Mouse (Mus musculus): Measurements from ENCODE around the gene Stxbp2. TPM values are rescaled to one million over a fixed set of nuclear protein-coding genes. Genes with fewer than 3 reads are reported as not detected.
A peak's percentile ranks its signal among the peaks of the same experiment; 100 is the strongest.
"Not testable (repeated sequence)": the region's sequence is repeated elsewhere in the genome, so short reads cannot be mapped to it uniquely, and the experiment has no call there.

Gene Stxbp2
- 41.9 and 42.0 TPM in 2 replicates for polyA plus RNA-seq (2016; fragmentation: Nextera tagmentation; extraction: Ambion mirVana)

- Histone ChIP-seq H3K27me3 (replicated peaks; ENCODE audit: low read depth, poor library complexity, severe bottlenecking) (peaks cover 33% of the 10 kb centered on the region), H3K9me3 (no peaks in the 10 kb centered on the region), H3K27ac (replicated peaks) (peak within 1 kb of the TSS; percentile 52), H3K4me1 (peaks cover 12% of the 10 kb centered on the region), H3K36me3 (replicated peaks) (no peaks in the 10 kb centered on the region; the same call in 1 of the 2 replicates), H3K4me3 (peak within 1 kb of the TSS; percentile 66)
- 6% methylated on average over 47 of the region's 47 CpGs for WGBS
- peak; percentile 69 for DNase-seq (ENCODE audit: low spot score)
These were observed at the start of gene Stxbp2 for GRCm38 (mm10) chr8:3630647-3631477. Stxbp2 (plus strand) TSS chr8:3630955.

- H3K27ac ChIP-seq (replicated peaks); DNase-seq (ENCODE audit: low spot score); H3K36me3 ChIP-seq (replicated peaks); H3K4me1 ChIP-seq; H3K4me3 ChIP-seq; H3K9me3 ChIP-seq: not testable (repeated sequence)
- H3K27me3 ChIP-seq (replicated peaks; ENCODE audit: low read depth, poor library complexity, severe bottlenecking), result peaks cover 14% of the 10 kb centered on the region
- 78% methylated on average over 3 of the region's 3 CpGs for WGBS
These were observed 48.8 kb upstream of the Stxbp2 start for GRCm38 (mm10) chr8:3581961-3582360.

DNA sequence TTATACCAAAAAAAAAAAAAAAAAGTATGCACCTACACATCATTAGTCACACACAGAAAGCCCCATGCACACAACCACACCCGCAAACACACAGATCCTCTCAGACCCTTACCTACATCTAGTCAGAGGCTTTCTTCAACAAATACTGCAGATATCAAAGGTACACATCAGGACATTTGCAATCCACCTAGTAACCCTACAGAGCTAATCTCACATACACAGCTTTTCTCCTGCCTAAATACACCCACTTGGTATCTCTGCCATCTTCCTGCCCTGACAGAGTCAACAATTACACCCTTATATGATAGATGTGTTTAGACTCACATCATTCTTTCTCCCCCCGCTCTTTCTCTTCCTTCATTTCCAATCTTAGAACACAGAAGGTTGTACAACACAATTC lies 44.3 kb upstream of the Stxbp2 start:
- WGBS, result 91% methylated on average over 2 of the region's 2 CpGs
- Histone ChIP-seq H3K4me3 (no peak overlapping the region), H3K36me3 (replicated peaks) (no peaks in the 10 kb centered on the region), H3K27me3 (replicated peaks; ENCODE audit: low read depth, poor library complexity, severe bottlenecking) (peaks cover 35% of the 10 kb centered on the region), H3K9me3 (no peaks in the 10 kb centered on the region), H3K4me1 (peaks cover 7% of the 10 kb centered on the region), H3K27ac (replicated peaks) (no peak overlapping the region)
- no peak for DNase-seq (ENCODE audit: low spot score)

- peak within 1 kb of the TSS; percentile 77 for H3K4me3 ChIP-seq
- H3K27me3 ChIP-seq (replicated peaks; ENCODE audit: low read depth, poor library complexity, severe bottlenecking), result peaks cover 35% of the 10 kb centered on the region
- H3K27ac ChIP-seq (replicated peaks), result peak within 1 kb of the TSS; percentile 79
- no peak for DNase-seq (ENCODE audit: low spot score)
- no peaks in the 10 kb centered on the region for H3K36me3 ChIP-seq (replicated peaks)
- 8% methylated on average over 7 of the region's 7 CpGs for WGBS
- peaks cover 7% of the 10 kb centered on the region for H3K4me1 ChIP-seq
- no peaks in the 10 kb centered on the region for H3K9me3 ChIP-seq
These were observed 43.8 kb upstream of the Stxbp2 start, which contains the start of gene Camsap3 for GRCm38 (mm10) chr8:3586993-3587390. Camsap3 (plus strand) TSS chr8:3587293.

- Histone ChIP-seq H3K27ac (replicated peaks) (peak overlapping the region; percentile 79), H3K4me1 (peaks cover 7% of the 10 kb centered on the region), H3K4me3 (peak overlapping the region; percentile 77), H3K36me3 (replicated peaks) (no peaks in the 10 kb centered on the region), H3K27me3 (replicated peaks; ENCODE audit: low read depth, poor library complexity, severe bottlenecking) (peaks cover 35% of the 10 kb centered on the region), H3K9me3 (no peaks in the 10 kb centered on the region)
- DNase-seq (ENCODE audit: low spot score), result peak; percentile 81
- WGBS, result under 1% methylated on average over 77 of the region's 77 CpGs
These were observed 43.1 kb upstream of the Stxbp2 start for GRCm38 (mm10) chr8:3587391-3588257.

DNA sequence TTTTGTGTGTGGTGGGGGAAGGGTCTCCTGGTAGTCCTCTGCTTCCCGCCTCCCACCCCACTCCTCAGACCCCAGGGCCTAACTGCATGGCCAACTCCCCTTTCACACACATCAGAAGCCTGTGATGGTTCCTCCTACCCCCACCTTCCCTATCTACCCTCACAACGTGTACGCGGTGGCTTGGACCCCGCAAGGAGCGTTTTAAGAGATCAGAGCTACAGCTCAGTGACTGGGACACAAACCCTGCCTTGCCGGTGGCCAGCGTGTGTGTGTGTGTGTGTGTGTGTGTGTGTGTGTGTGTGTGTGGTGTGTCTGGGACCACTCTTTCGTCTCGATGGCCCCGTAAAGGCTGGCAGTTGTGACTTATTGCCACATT lies 42.5 kb upstream of the Stxbp2 start:
- WGBS, result 7% methylated on average over 11 of the region's 11 CpGs
- Histone ChIP-seq H3K4me1 (peaks cover 7% of the 10 kb centered on the region), H3K36me3 (replicated peaks) (no peaks in the 10 kb centered on the region), H3K4me3 (peak overlapping the region; percentile 77), H3K27me3 (replicated peaks; ENCODE audit: low read depth, poor library complexity, severe bottlenecking) (peaks cover 35% of the 10 kb centered on the region), H3K9me3 (no peaks in the 10 kb centered on the region), H3K27ac (replicated peaks) (peak overlapping the region; percentile 79)
- DNase-seq (ENCODE audit: low spot score), result peak; percentile 39

GRCm38 (mm10) chr8:3593470-3593869 lies 37.3 kb upstream of the Stxbp2 start:
- Histone ChIP-seq H3K4me3 (no peak overlapping the region), H3K27ac (replicated peaks) (no peak overlapping the region), H3K27me3 (replicated peaks; ENCODE audit: low read depth, poor library complexity, severe bottlenecking) (peaks cover 6% of the 10 kb centered on the region), H3K4me1 (peaks cover 5% of the 10 kb centered on the region), H3K36me3 (replicated peaks) (peaks cover 7% of the 10 kb centered on the region), H3K9me3 (no peaks in the 10 kb centered on the region)
- WGBS, result 73% methylated on average over 3 of the region's 3 CpGs
- DNase-seq (ENCODE audit: low spot score), result no peak

GRCm38 (mm10) chr8:3594466-3594865 lies 36.3 kb upstream of the Stxbp2 start:
- H3K9me3 ChIP-seq, result no peaks in the 10 kb centered on the region
- WGBS, result 88% methylated on average over 2 of the region's 2 CpGs
- no peak for DNase-seq (ENCODE audit: low spot score)
- H3K4me3 ChIP-seq, result no peak overlapping the region
- no peak overlapping the region for H3K27ac ChIP-seq (replicated peaks)
- no peaks in the 10 kb centered on the region for H3K27me3 ChIP-seq (replicated peaks; ENCODE audit: low read depth, poor library complexity, severe bottlenecking)
- peaks cover 5% of the 10 kb centered on the region for H3K4me1 ChIP-seq
- peaks cover 16% of the 10 kb centered on the region for H3K36me3 ChIP-seq (replicated peaks)

DNA sequence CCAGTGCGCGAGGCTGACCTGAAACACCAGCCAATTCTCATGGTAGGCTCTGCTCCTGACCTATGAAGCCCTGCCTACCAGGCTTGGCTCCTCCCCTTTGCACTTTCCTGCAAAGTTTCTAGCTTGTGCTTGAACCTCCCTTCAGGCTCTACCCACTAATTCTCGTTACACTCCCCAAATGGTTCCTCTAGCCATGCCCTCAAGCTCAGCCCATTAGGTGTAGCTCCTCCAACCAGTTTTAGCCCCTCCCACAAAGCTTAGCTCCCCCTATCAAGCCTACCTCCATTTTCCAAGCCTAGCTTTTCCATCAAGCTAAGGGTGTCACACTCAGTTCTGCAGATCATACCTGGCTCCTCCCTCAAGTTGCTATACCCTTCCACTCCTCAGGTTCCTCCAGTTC lies 32.7 kb upstream of the Stxbp2 start:
- no peak overlapping the region for H3K4me3 ChIP-seq
- H3K4me1 ChIP-seq, result peaks cover 5% of the 10 kb centered on the region
- no peaks in the 10 kb centered on the region for H3K9me3 ChIP-seq
- no peak overlapping the region for H3K27ac ChIP-seq (replicated peaks)
- H3K27me3 ChIP-seq (replicated peaks; ENCODE audit: low read depth, poor library complexity, severe bottlenecking), result no peaks in the 10 kb centered on the region
- 78% methylated on average over 3 of the region's 3 CpGs for WGBS
- peaks cover 47% of the 10 kb centered on the region for H3K36me3 ChIP-seq (replicated peaks)
- no peak for DNase-seq (ENCODE audit: low spot score)

DNA sequence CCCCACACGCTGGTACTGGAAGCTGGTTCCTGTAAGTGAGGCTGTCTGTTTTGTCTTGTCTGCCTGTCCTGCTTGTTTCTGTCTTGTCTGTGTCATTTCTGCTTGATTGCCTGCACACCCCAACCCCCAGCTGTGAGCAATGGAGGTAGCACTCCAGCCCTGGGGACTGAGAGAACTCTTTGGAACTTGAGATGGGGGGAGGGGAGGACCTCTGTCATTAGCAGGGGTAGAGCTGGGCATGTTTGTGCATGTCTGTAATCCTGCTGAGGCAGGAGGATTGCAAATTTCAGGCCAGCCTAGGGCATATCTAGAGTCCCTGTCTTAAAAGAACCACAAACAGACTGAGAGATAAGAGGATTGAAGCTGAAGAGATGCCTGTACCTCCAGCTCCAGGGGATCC lies 31.5 kb upstream of the Stxbp2 start:
- Histone ChIP-seq H3K36me3 (replicated peaks) (peaks cover 59% of the 10 kb centered on the region), H3K9me3 (no peaks in the 10 kb centered on the region), H3K27ac (replicated peaks) (no peak overlapping the region), H3K4me3 (no peak overlapping the region), H3K4me1 (peaks cover 5% of the 10 kb centered on the region), H3K27me3 (replicated peaks; ENCODE audit: low read depth, poor library complexity, severe bottlenecking) (no peaks in the 10 kb centered on the region)
- 59% methylated on average over 1 of the region's 1 CpGs for WGBS
- DNase-seq (ENCODE audit: low spot score), result no peak

DNA sequence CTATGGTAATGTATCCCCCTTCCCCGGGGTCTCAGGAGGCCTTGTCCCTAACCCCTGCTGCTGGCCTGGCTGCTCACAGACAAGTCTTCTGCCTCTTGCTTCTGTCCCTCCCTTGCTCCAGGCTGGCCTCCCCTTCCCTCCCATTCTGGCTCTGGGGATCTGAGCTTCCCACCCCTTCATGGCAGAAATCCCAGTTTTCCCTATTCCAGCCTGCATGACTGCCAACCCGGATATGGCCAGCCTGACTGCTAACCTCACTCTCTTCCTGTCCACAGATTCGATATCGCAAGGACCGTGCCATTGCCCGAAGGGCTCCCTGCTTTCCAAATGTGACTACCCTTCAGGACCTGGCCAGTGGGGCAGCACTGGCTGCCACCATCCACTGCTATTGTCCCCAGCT lies 30.4 kb upstream of the Stxbp2 start:
- WGBS, result 86% methylated on average over 6 of the region's 6 CpGs
- H3K27me3 ChIP-seq (replicated peaks; ENCODE audit: low read depth, poor library complexity, severe bottlenecking), result no peaks in the 10 kb centered on the region
- H3K4me3 ChIP-seq, result no peak overlapping the region
- peaks cover under 1% of the 10 kb centered on the region; the same call in 1 of the 2 replicates for H3K4me1 ChIP-seq
- DNase-seq (ENCODE audit: low spot score), result no peak
- peaks cover 71% of the 10 kb centered on the region for H3K36me3 ChIP-seq (replicated peaks)
- H3K9me3 ChIP-seq, result no peaks in the 10 kb centered on the region
- H3K27ac ChIP-seq (replicated peaks), result no peak overlapping the region

GRCm38 (mm10) chr8:3603439-3603838 lies 27.3 kb upstream of the Stxbp2 start:
- 81% methylated on average over 13 of the region's 13 CpGs for WGBS
- DNase-seq (ENCODE audit: low spot score), result no peak
- no peak overlapping the region for H3K27ac ChIP-seq (replicated peaks)
- peaks cover 94% of the 10 kb centered on the region for H3K36me3 ChIP-seq (replicated peaks)
- no peak overlapping the region for H3K4me3 ChIP-seq
- no peaks in the 10 kb centered on the region for H3K9me3 ChIP-seq
- no peaks in the 10 kb centered on the region for H3K4me1 ChIP-seq
- no peaks in the 10 kb centered on the region for H3K27me3 ChIP-seq (replicated peaks; ENCODE audit: low read depth, poor library complexity, severe bottlenecking)

All from embryonic facial prominence, embryonic 10.5 days (tissue).